In the genomic region with DNA sequence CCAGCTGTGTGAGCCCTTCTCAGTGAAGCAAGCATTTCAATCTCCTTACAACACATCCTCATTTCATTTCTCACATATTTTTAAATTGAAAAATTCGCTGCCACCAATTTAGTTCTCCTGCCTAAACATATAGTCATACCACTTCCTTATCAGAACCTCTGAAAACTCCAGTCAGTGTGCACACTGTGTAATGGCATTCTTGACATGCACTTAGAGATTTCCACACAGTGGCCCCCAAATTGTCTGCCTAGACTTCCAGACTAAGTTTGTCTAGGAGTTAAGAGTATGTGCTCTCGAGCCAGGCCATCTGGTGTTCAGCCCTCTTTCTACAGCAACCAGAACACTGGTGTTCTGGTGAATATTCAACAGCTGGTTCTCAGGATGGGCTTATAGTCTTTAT, we compare ENCODE assay signal across 17 mouse cellular contexts. TPM values are rescaled to one million over a fixed set of nuclear protein-coding genes. Genes with fewer than 3 reads are reported as not detected.
"Had no signal": no experiment of that assay in that cellular context is flagged by ENCODE, and none has a peak within 500 bp of the region (broad histone marks: within the 10 kb centered on the region; RNA-seq: fewer than 3 reads in every experiment).

No protein-coding gene starts in this region.

- H3K36me3 ChIP-seq: limb, embryonic 12.5 days; limb, embryonic 15.5 days had no signal

- H3K4me2 ChIP-seq: limb, embryonic 12.5 days; limb, embryonic 15.5 days; liver, embryonic 11.5 days; midbrain, embryonic 11.5 days had no signal

- H3K27me3 ChIP-seq: limb, embryonic 12.5 days; limb, embryonic 15.5 days had no signal

- H3K4me3 ChIP-seq: limb, embryonic 12.5 days; limb, embryonic 15.5 days had no signal

- ATAC-seq: liver, postnatal 0 days had no signal

- H3K9ac ChIP-seq: limb, embryonic 12.5 days; limb, embryonic 15.5 days; liver, embryonic 14.5 days; liver, postnatal 0 days had no signal

- H3K9me3 ChIP-seq: limb, embryonic 15.5 days had no signal

- H3K4me1 ChIP-seq: limb, embryonic 12.5 days; limb, embryonic 15.5 days had no signal

- DNase-seq: kidney, adult 9 months; kidney, postnatal 14 days; kidney, postnatal 4 days; left cerebral cortex, postnatal 4 days; liver, postnatal 0 days; midbrain, embryonic 14.5 days; thymus, adult 18-20 months; thymus, postnatal 36 days had no signal

- H3K27ac ChIP-seq: limb, embryonic 12.5 days; limb, embryonic 15.5 days; liver, embryonic 14.5 days had no signal

RNA-seq across cellular contexts. Expression of gene Acan, which starts 19.5 kb away (rescaled TPM):
- total RNA-seq: megakaryocyte progenitor cell, adult 5-6 weeks; megakaryocyte-erythroid progenitor cell, adult 5-6 weeks had no signal
- polyA plus RNA-seq: liver, postnatal 0 days; midbrain, embryonic 11.5 days; small intestine, adult 2 months; urinary bladder, adult 2 months had no signal
